Mouse (Mus musculus) bone marrow, adult 2 months (tissue): ENCODE results near the gene Mipep.

Experiments used
- CTCF ChIP-seq: fragments of 200-500 bp; IDR thresholded peaks from 2 replicates; pipeline ENCODE4 v1.5.1; 2011; ENCODE audit warnings: low read length, control low read depth; ENCODE audit not compliant: control insufficient read depth, insufficient read depth
- POLR2A ChIP-seq: fragments of 200-500 bp; IDR thresholded peaks from 2 replicates; pipeline ENCODE4 v1.6.1; 2011; ENCODE audit warnings: low read depth, mild to moderate bottlenecking, control low read depth, low read length, borderline replicate concordance; ENCODE audit not compliant: control insufficient read depth

- TF ChIP-seq POLR2A (no peak), CTCF (no peak)
These were observed 16.5 kb upstream of the Mipep start, which contains the start of gene C1qtnf9 for GRCm38 (mm10) chr14:60767884-60768283.
